Mouse (Mus musculus): ENCODE results near the gene Pex7. TPM values are rescaled to one million over a fixed set of nuclear protein-coding genes. Genes with fewer than 3 reads are reported as not detected.

Pex7 gene
- polyA plus RNA-seq, 1 experiment from 2014 or later, result 22.7 TPM

- Histone ChIP-seq H3K27me3 (ENCODE audit: control insufficient read depth, insufficient read depth, low read length) (peaks cover 20% of the 10 kb centered on the region), H3K9ac (replicated peaks; ENCODE audit: low read length) (no peak overlapping the region), H3K36me3 (replicated peaks; ENCODE audit: control insufficient read depth, insufficient read depth, low read depth, low read length) (no peaks in the 10 kb centered on the region), H3K27ac (replicated peaks; ENCODE audit: low read depth, low read length) (no peak overlapping the region), H3K4me2 (ENCODE audit: low read depth, low read length) (no peak overlapping the region), H3K9me3 (replicated peaks; ENCODE audit: control insufficient read depth, low read length) (no peaks in the 10 kb centered on the region), H3K4me3 (ENCODE audit: low read depth, low read length) (no peak overlapping the region), H3K4me1 (ENCODE audit: control insufficient read depth, insufficient read depth, low read length) (peaks cover 4% of the 10 kb centered on the region; the same call in 1 of the 2 replicates)
- ATAC-seq (replicated peaks; ENCODE audit: insufficient number of reproducible peaks, low FRiP score, low TSS enrichment, low read depth), result no peak
- DNase-seq (ENCODE audit: low spot score), result no peak
- 92% methylated on average over 7 of the region's 7 CpGs for WGBS
Measured at GRCm38 (mm10) chr10:19855597-19856306, 51.7 kb downstream of the Pex7 start.

- WGBS, result 59% methylated on average over 2 of the region's 2 CpGs
- DNase-seq (ENCODE audit: low spot score) (no peak), ATAC-seq (replicated peaks; ENCODE audit: insufficient number of reproducible peaks, low FRiP score, low TSS enrichment, low read depth) (no peak)
Measured at GRCm38 (mm10) chr10:19853609-19854008, 53.9 kb downstream of the Pex7 start.

GRCm38 (mm10) chr10:19852776-19853175 is 54.7 kb downstream of the Pex7 start:
- ATAC-seq (replicated peaks; ENCODE audit: insufficient number of reproducible peaks, low FRiP score, low TSS enrichment, low read depth) (no peak), DNase-seq (ENCODE audit: low spot score) (no peak)
- Histone ChIP-seq H3K4me3 (ENCODE audit: low read depth, low read length) (no peak overlapping the region), H3K27me3 (ENCODE audit: control insufficient read depth, insufficient read depth, low read length) (peaks cover 46% of the 10 kb centered on the region), H3K9me3 (replicated peaks; ENCODE audit: control insufficient read depth, low read length) (no peaks in the 10 kb centered on the region), H3K9ac (replicated peaks; ENCODE audit: low read length) (no peak overlapping the region), H3K4me1 (ENCODE audit: control insufficient read depth, insufficient read depth, low read length) (peaks cover 11% of the 10 kb centered on the region), H3K4me2 (ENCODE audit: low read depth, low read length) (no peak overlapping the region), H3K36me3 (replicated peaks; ENCODE audit: control insufficient read depth, insufficient read depth, low read depth, low read length) (no peaks in the 10 kb centered on the region), H3K27ac (replicated peaks; ENCODE audit: low read depth, low read length) (no peak overlapping the region)
- WGBS, result 31% methylated on average over 6 of the region's 6 CpGs

More at GRCm38 (mm10) chr10:19853609-19854008, 53.9 kb downstream of the Pex7 start:
- H3K27ac ChIP-seq (replicated peaks; ENCODE audit: low read depth, low read length), result no peak overlapping the region
- H3K4me1 ChIP-seq (ENCODE audit: control insufficient read depth, insufficient read depth, low read length), result peaks cover 11% of the 10 kb centered on the region
- H3K36me3 ChIP-seq (replicated peaks; ENCODE audit: control insufficient read depth, insufficient read depth, low read depth, low read length), result no peaks in the 10 kb centered on the region
- H3K27me3 ChIP-seq (ENCODE audit: control insufficient read depth, insufficient read depth, low read length), result peaks cover 41% of the 10 kb centered on the region
- no peak overlapping the region for H3K4me2 ChIP-seq (ENCODE audit: low read depth, low read length)
- H3K9ac ChIP-seq (replicated peaks; ENCODE audit: low read length), result no peak overlapping the region
- no peaks in the 10 kb centered on the region for H3K9me3 ChIP-seq (replicated peaks; ENCODE audit: control insufficient read depth, low read length)
- no peak overlapping the region for H3K4me3 ChIP-seq (ENCODE audit: low read depth, low read length)

GRCm38 (mm10) chr10:19850998-19851691 is 56.3 kb downstream of the Pex7 start, which contains the start of gene Slc35d3:
Gene Slc35d3, minus strand, starts transcription at chr10:19851459.
- no peaks in the 10 kb centered on the region for H3K36me3 ChIP-seq (replicated peaks; ENCODE audit: control insufficient read depth, insufficient read depth, low read depth, low read length)
- peaks cover 46% of the 10 kb centered on the region for H3K27me3 ChIP-seq (ENCODE audit: control insufficient read depth, insufficient read depth, low read length)
- peak within 1 kb of the TSS; percentile 61 for H3K4me3 ChIP-seq (ENCODE audit: low read depth, low read length)
- no peaks in the 10 kb centered on the region for H3K9me3 ChIP-seq (replicated peaks; ENCODE audit: control insufficient read depth, low read length)
- ATAC-seq (replicated peaks; ENCODE audit: insufficient number of reproducible peaks, low FRiP score, low TSS enrichment, low read depth) (0 out of 2 replicates have a peak, but pooled peaks have one; percentile 42), DNase-seq (ENCODE audit: low spot score) (peak; percentile 58)
- peak within 1 kb of the TSS; percentile 100 for H3K4me2 ChIP-seq (ENCODE audit: low read depth, low read length)
- WGBS, result under 1% methylated on average over 72 of the region's 72 CpGs
- peak within 1 kb of the TSS; percentile 46 for H3K9ac ChIP-seq (replicated peaks; ENCODE audit: low read length)
- H3K4me1 ChIP-seq (ENCODE audit: control insufficient read depth, insufficient read depth, low read length), result peaks cover 11% of the 10 kb centered on the region
- no peak within 1 kb of the TSS for H3K27ac ChIP-seq (replicated peaks; ENCODE audit: low read depth, low read length)

- Histone ChIP-seq H3K4me2 (ENCODE audit: low read depth, low read length) (peak overlapping the region; percentile 100), H3K27ac (replicated peaks; ENCODE audit: low read depth, low read length) (no peak overlapping the region), H3K4me1 (ENCODE audit: control insufficient read depth, insufficient read depth, low read length) (peaks cover 11% of the 10 kb centered on the region), H3K27me3 (ENCODE audit: control insufficient read depth, insufficient read depth, low read length) (peaks cover 46% of the 10 kb centered on the region), H3K9ac (replicated peaks; ENCODE audit: low read length) (peak overlapping the region; percentile 46), H3K36me3 (replicated peaks; ENCODE audit: control insufficient read depth, insufficient read depth, low read depth, low read length) (no peaks in the 10 kb centered on the region), H3K4me3 (ENCODE audit: low read depth, low read length) (peak overlapping the region; percentile 61), H3K9me3 (replicated peaks; ENCODE audit: control insufficient read depth, low read length) (no peaks in the 10 kb centered on the region)
- DNase-seq (ENCODE audit: low spot score) (peak; percentile 55), ATAC-seq (replicated peaks; ENCODE audit: insufficient number of reproducible peaks, low FRiP score, low TSS enrichment, low read depth) (peak; percentile 62)
- under 1% methylated on average over 34 of the region's 36 CpGs for WGBS
Measured at GRCm38 (mm10) chr10:19850544-19850997, 56.9 kb downstream of the Pex7 start.

GRCm38 (mm10) chr10:19849771-19850365 is 57.6 kb downstream of the Pex7 start:
- ATAC-seq (replicated peaks; ENCODE audit: insufficient number of reproducible peaks, low FRiP score, low TSS enrichment, low read depth) (0 out of 2 replicates have a peak, but pooled peaks have one; percentile 46), DNase-seq (ENCODE audit: low spot score) (peak; percentile 42)
- H3K4me1 ChIP-seq (ENCODE audit: control insufficient read depth, insufficient read depth, low read length), result peaks cover 11% of the 10 kb centered on the region
- H3K4me2 ChIP-seq (ENCODE audit: low read depth, low read length), result peak overlapping the region; percentile 100
- H3K4me3 ChIP-seq (ENCODE audit: low read depth, low read length), result peak overlapping the region; percentile 61
- no peaks in the 10 kb centered on the region for H3K9me3 ChIP-seq (replicated peaks; ENCODE audit: control insufficient read depth, low read length)
- H3K36me3 ChIP-seq (replicated peaks; ENCODE audit: control insufficient read depth, insufficient read depth, low read depth, low read length), result no peaks in the 10 kb centered on the region
- H3K9ac ChIP-seq (replicated peaks; ENCODE audit: low read length), result peak overlapping the region; percentile 22; the same call in 1 of the 2 replicates
- H3K27me3 ChIP-seq (ENCODE audit: control insufficient read depth, insufficient read depth, low read length), result peaks cover 46% of the 10 kb centered on the region
- H3K27ac ChIP-seq (replicated peaks; ENCODE audit: low read depth, low read length), result no peak overlapping the region
- WGBS, result under 1% methylated on average over 32 of the region's 32 CpGs

GRCm38 (mm10) chr10:19848928-19849770 is 58.3 kb downstream of the Pex7 start:
- Histone ChIP-seq H3K27me3 (ENCODE audit: control insufficient read depth, insufficient read depth, low read length) (peaks cover 46% of the 10 kb centered on the region), H3K27ac (replicated peaks; ENCODE audit: low read depth, low read length) (no peak overlapping the region), H3K4me1 (ENCODE audit: control insufficient read depth, insufficient read depth, low read length) (peaks cover 11% of the 10 kb centered on the region), H3K9me3 (replicated peaks; ENCODE audit: control insufficient read depth, low read length) (no peaks in the 10 kb centered on the region), H3K4me3 (ENCODE audit: low read depth, low read length) (peak overlapping the region; percentile 61), H3K4me2 (ENCODE audit: low read depth, low read length) (peak overlapping the region; percentile 100), H3K36me3 (replicated peaks; ENCODE audit: control insufficient read depth, insufficient read depth, low read depth, low read length) (no peaks in the 10 kb centered on the region), H3K9ac (replicated peaks; ENCODE audit: low read length) (no peak overlapping the region)
- DNase-seq (ENCODE audit: low spot score) (peak; percentile 14), ATAC-seq (replicated peaks; ENCODE audit: insufficient number of reproducible peaks, low FRiP score, low TSS enrichment, low read depth) (no peak)
- 3% methylated on average over 44 of the region's 44 CpGs for WGBS

Measured in embryonic facial prominence, embryonic 11.5 days (tissue).